Mouse (Mus musculus) left cerebral cortex, adult 11 months (tissue): ENCODE data around the gene Dpy30.
A peak's percentile ranks its signal among the peaks of the same experiment; 100 is the strongest.

Source experiments
- DNase-seq: peaks from one replicate; pipeline ENCODE4 v3.0.0; 2022; ENCODE audit warnings: low spot score

The Dpy30 gene

DNA sequence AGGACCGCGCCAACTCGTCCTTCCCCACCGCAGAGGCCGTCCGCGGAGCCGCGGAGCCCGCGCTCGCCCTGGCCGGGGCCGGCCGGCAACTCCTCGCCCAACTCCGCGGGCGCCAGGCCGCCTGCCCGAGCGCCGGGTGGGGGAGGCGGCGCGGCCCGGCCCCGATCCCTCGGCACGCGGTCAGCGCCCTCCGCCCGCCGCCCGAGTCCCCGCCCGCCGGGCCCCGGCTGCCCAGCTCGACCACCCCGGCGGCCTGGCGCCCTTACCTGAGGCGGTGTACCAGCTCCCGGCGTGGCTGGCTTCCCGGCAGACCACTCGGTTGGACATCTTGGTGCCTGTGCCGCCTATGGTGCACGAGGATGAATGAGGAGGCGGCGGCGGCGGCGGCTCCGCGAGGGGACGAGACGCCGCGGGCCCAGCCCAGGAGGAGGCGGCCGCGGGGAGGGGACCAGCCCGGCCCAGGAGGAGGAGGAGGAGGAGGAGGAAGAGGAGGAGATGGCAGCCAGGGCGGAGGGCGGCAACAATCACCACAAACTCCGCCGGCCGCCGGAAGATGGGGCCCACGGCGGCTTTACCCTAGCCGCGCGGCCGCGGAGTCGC lies 29.2 kb downstream of the Dpy30 start:
- DNase-seq: peak; percentile 52

DNA sequence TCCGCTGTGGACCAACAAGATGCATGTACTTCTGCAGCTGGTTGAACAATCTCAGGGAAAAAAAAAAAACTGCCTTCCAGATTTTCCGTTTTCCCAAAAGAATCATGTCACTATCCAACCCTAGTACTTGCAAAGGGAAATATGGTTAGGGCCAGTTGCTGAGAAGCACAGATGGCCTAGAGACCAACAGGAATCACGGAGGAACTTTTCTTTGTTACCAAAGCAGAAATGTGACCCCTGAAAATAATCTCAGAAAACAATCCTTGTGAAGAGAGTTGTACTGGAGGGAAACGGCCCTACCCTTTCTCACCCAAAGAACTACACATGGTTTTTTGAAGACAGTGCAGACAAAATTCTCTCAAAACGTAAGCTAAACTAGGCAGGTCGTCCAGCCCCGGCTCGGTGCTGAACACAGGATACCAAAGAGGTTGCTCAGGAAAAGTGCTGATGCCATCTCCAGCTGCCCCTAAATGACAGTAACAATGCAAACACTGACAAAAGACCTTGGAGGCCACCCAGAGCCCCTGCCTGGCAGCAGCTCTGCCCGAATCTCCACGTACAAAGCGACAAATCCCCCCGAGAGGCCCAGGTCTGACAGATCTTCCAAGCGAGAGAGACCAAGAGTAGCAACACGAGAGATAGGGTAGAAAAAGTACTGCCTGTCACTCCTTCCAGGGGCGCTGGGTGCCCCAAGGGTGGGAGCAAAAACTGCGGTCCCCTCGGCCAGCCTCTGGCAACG lies 29.9 kb downstream of the Dpy30 start:
- DNase-seq: no peak

DNA sequence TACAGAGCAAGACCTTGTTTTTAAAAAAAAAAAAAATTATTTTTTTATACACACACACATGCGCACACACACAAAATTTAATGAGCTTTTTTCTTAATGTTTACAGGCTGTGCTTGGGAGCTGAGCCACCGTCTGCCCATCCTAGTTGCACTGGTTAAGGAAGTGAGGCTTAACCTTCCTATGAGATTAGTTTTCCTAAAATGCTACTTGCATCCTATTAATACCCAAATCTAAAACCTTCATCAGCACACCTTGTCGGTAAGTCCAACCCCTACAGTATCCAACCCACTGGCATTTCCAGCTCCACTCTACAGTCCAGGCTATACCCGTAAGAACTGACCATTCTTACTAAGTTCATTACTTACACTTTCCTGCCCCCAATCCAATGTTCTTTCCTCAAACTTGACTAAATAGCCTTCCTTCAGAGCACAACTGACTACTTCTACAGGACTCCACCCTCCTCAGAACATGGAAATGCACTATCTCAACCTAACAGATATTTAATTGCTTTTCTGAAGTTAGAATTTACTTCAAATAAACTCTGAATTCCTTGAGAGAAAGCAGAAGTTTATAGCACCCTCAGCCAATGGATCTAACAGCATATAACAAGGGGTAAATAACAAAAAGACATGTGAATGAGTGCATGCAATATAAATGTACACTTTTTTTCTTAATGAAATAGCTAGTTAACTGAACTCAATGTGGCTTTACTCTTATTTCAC lies 31.9 kb downstream of the Dpy30 start:
- no peak for DNase-seq

DNA sequence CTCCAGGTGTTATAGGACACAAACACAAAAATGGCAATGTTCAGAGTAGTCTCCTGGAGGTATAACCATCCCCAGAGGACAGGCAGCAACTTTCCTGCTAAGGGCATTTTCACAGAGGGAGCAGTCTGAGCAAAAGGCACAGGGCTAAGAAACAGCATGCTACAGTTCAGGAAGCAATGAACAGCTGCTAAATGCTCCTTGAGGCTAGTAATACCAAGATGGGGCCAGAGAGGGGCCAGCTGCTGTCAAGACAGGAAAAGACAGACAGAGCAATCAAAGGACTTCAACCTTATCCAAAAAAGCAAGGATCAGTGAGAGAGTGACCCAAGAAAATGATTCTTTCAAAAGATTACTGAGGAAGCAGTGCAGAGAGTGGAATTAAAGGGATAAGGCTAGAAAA lies 32.9 kb downstream of the Dpy30 start:
- DNase-seq: no peak

DNA sequence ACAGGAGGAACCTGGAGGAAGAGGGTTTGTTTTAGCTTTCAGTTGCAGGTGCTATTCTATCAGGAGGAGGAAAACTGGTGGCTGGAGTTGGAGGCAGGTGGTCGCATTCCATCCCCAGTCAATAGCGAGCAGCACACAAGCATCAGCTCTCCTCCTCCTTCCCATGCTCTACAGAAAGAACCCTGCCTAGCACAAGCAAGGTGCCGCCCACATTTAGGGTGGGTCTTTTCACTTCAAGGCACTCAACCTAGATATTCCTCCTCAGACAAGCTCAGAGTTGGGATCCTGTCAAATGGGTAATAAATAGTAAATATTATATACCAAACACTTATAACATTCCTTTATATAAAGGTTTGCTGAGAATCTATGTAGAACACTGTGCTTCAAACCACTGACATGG lies 33.5 kb downstream of the Dpy30 start:
- no peak for DNase-seq

DNA sequence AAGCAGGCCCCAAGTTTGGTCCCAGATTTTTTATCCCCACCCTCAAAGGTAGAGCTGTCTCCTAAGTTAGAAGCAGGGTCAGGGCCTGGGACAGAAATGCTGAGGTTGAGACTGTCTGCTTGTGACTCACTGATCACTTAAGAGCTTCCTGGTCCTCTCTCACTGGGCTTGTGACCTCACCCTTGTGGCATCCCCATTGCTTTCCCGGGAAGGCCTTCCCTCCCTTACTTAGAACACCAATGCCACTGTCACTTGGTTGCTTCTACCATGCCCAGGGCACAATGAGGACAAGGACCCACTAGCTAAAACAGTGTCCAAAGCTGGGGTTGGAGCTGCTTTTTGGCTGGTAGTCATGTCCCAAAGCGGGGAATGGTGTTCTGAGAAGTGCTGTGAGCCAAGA lies 35.1 kb downstream of the Dpy30 start:
- DNase-seq: no peak

DNA sequence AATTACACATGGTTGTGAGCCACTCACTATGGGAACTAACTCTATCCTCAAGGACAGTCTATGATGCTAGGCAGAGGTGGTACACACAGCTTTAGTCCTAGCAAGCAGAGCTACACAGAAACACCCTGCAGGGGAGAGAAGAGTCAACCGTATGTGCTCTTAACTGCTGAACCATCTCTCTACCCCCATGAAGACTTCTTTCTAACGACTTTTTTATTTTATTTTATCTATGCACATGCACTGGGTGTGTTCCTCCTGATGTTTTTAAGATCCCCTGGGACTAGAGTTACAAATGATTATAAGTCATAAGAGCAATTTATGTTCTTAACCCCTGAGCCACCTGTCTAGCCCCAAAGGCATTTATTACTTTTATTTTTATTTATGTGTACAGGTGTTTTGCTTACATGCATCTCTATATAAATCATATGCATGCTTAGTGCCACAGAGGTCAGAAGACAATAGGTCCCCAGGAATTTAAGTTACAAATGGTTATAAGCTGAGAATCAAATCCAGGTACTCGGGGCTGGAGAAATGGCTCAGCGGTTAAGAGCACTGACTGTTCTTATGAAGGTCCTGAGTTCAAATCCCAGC lies 37.5 kb downstream of the Dpy30 start:
- DNase-seq: no peak

DNA sequence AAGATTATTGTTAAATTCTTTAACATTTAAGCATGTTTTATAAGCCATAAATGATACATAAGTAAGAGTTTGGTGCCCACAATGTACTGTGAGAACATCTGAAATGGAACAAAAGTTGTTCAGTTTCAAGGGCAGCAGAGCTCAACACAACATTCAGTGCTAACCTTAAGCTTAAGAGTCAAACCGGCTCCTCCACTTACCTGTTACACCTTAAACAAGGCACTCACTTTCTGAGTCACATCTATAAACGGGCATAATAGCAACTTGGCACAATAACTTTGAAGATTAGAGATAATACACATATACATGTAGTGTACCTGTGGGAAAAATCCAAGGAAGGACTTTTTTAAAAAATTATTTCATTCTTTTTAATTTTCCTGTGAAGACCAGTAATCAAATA lies 38.0 kb downstream of the Dpy30 start:
- no peak for DNase-seq

DNA sequence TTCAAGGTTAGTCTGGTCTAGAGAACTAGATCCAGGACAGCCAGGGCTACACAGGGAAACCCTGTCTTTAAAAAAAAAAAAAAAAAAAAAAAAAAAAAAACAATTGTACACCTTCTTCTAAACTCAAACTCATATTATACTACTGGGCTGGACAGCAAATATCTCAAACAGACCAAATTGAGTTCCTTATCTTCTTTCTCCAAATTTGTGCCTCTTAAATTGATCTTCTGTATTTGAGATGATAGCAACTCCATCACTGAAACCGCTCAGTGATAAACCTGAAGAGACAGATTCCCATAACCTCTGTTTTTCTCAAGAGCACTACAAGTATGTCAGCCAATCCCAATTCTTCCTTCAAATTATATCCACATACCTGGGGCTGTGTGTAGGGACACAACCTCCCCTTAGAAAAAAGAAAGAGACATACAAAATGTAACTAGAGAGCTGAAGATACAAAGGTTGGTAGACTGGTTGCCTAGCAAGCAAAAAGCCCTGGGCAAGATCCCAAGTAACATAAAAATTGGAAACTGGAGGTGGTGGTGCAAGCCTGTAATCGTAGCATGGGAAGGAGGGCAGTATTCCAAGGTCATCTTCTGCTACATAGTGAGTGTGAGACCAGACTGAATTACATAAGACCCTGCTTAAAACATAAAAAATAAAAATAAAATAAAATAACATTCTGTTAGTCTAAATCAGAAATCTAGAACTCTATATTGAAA lies 39.2 kb downstream of the Dpy30 start:
- no peak for DNase-seq

DNA sequence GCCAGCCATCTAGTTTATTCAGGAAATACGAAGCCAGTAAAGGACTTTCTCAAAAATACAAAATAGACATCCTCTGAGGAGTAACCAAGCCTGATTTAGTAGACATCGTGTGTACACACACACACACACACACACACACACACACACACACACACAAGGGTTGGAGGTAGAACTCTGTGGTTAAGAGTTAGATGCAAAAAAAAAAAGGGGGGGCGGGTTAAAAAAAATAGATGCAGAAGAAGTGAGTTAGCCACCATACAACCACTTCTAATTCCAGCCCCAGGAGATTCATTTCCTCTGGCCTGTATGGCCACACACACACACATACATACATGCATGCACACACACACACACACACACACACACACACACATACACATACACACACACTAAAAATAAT lies 41.7 kb downstream of the Dpy30 start:
- no peak for DNase-seq

DNA sequence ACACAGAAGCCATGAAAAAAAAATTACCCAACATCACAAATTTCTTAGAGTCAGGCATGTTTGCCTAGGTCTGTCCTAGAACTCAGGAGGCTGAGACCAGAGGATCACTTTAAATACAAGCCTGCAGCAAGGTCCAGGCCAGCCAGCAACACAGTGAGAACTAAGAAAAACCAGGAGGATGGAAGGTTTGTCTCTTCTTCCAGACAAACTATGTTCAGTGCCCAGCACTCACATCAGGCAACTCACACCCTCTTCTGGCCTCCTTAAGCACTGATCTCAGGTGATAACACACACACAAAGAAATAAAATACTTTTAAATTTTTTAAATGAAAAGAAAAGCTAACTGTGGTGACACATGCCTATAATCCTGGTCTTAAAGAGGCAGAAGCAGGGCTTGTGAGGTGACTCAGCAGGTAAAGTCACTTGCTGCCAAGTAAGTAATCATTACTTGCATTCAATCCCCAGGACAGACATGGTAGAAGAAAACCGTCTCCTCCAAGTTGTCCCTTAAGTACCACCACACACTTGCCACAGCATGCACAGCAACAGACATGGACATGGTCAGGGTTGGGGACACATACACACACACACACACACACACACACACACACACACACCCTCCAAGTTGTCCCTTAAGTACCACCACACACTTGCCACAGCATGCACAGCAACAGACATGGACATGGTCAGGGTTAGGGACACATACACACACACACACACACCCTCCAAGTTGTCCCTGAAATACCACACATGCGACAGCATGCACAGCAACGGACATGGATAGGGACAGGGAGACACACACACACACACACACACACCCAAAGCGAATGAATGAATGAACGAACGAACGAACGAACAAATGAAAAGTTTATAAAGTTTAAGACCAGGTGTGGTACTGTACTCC lies 44.5 kb downstream of the Dpy30 start:
- no peak for DNase-seq

DNA sequence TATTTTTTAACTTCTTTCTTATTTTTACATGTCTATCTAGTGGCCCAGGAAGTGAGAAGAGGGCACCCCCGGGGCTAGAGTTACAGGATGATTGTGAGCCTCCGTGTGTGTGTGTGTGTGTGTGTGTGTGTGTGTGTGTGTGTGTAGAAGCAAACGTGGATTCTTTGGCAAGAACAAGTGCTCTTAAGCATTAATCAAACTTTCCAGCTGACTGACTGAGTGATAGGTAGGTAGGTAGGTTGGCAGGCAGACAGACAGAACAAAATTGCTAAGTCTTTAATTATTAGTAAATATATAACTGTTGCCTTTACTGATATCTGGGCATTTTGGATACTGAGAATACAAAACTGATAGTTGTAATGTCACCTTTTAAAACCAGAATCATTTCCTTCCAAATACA lies 49.3 kb downstream of the Dpy30 start:
- no peak for DNase-seq

DNA sequence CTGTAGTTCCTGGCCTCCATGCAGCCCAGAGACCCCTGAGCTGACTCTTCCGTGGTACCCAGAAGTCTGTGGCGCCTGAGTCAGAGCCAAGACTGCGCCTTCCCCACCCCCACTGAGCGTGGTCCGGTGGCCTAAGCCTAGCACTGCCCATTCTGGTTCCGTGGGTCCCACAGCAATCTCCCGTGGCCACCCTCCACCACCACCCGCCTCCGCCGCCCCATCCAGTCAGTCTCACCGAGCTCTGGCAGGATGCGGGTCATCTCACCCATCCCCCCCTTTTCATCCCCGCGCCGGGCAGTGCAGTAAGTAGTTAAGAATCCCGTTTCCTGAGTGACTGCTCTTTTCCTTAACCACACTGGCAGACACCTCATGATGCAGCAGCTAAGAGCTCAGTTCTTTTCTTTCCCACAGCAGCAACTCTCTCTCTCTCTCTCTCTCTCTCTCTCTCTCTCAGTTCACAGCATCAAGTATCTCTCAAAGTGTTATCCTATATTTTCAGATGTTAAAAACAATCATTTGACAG lies 51.0 kb downstream of the Dpy30 start:
- no peak for DNase-seq

DNA sequence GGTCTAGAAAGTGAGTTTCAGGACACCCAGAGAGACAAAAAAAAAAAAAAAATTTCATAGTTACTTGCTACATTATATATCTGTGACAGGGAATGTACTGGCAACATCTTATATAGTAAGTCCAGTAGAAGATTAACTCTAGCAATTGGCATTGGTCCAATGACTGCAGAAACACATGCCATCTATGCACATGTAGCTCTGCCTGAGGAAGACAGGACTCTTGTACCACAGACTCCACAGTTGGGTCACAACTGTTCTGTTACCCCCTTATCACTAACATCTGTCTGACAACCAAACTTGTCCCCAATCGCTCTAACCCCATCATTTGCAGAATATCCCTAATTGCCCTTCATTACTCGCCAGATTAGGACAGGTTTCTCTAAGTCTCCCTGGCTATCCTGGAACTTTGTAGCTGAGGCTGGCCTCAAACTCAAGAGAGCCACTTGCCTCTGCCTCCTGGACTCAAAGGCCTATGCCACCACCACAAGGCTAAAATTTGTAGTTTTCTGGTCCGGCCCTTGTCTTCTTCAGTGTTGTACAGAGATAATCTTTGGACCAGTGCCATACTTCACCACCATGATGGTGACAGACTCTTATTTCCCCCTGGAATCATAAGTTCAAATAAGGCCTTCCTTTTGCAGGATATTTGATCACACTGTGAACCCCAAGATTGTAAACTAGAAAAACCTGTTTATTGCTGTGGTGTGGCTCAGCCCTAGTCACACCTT lies 52.0 kb downstream of the Dpy30 start:
- no peak for DNase-seq

DNA sequence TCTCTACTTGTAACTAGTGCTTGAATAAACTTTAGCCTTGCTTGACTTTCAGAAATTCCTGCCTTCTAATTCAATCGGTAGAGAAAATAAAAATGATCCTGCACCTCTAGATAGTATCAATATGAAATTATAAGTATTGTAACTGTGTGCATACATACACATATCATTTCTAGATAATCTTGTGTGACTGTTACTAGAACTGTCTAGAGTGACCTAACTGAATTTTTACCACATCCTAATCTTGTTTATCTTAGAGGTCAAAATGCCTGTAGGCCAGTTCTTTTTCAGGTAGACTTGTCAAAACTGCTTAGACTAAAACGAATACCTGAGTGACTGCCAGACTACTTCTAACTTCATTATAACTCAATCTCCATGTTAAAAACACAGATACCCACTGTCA lies 53.5 kb downstream of the Dpy30 start:
- DNase-seq: no peak

DNA sequence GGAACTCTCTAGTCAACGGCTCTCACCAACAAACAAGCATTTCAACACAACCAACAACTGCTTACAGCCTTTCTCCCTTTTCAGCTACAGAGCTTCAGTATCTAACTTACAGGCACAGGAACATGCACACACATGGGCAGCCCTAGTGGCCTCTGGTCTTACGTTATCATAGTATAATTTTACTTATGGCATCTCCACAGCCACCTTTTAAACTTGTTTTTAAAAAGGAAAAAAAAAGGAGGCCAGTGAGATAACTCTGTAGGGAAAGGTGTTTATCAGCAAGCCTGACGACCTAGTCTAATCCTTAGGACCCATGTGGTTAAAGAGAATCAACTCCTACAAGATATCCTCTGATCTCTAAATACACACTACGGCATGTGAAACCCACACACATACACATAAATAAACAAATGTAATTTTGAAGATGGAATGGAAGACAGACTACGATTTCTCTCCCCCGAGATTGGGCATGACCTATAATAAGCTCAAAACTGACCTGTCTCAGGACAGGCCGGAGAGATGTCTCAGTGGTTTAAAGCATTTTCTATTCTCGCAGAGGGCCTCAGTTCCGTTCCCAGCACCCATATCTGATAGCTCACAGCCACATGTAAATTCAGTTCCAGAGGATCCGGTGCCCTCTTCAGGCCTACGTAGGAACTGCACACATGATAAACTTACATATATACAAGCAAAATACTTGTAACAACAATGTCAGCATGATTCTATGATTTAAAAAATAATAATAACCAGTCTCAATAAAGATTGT lies 56.1 kb downstream of the Dpy30 start:
- DNase-seq: no peak

DNA sequence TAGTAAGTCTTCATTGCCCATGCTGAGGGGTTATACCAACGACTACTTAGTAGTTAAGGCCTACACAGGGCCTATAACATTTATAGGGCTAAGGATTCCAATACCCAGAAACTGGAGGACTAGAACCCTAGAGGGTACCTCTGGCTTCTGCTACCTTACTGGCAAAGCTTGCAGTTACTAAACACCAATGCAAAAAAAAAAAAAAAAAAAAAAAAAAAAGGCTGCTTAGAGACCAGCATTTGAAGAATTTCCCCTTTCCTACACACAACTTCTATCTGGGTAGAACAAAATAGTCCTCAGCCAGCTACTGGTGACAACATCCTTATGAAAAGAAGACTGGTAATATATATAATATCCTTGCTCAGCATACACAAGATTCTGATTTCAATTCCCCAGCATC lies 58.1 kb downstream of the Dpy30 start:
- DNase-seq: no peak

DNA sequence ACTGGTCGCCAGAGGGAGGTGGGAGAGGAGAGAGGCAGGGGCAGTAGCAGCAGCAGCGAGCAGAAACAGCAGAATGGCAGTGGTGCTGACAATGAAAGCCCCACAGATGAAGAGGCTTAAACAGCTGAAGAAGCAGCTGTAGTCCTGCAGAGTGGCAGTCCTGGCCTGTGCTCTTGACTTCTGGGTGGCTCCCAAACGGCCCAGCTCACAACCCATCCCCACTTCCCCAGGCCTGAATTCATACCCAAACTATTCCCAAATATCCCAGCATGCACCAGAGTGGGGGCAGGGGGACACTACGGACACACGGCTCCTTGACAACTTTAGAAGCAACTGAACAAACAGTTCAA lies 58.6 kb downstream of the Dpy30 start:
- DNase-seq: no peak

DNA sequence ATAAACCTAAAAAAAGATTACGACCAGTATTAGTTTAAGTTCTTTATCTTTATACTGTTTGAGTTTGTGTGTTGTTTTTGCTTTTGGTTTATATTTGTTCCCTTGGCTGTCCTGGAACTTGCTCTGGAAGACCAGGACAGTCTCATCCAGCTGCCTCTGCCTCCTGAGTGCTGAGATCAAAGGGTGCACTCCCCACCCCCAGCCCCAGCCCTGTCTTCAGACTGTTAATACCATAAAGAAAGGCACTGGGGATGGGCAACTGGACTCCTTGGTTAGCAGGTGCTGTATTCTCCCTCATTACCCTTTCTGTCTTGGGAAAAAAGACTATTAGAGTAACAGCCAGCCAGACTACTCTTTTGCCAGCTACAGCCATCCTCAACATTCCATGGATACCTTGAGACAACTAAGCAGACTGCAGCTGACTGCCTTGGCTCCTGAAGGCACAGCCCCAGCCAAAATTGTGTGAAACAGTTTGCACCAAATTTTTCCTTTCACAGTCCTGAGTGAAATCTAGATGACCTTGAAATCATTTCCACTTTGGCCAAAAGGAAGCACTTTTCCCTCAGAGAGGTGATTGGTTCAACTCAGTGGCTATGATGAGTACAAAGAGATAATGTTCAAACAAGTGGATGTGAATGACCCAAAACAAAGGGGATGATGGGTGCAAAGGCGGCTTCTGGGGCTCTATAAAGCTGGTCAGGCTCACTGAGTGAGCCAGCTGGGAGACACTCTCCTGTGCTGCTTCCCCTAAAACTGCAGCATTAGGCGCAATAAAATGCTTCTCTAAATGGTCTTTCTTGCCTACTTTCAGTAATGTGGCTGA lies 59.2 kb downstream of the Dpy30 start:
- no peak for DNase-seq
